Mouse (Mus musculus) myocyte (in vitro differentiated cells): ENCODE data around the gene Bckdha.

Experiments used
- E2F4 ChIP-seq: IDR thresholded peaks from one replicate; pipeline ENCODE4 v1.6.1; 2011; ENCODE audit warnings: mild to moderate bottlenecking, control low read depth, moderate library complexity; ENCODE audit not compliant: insufficient read depth
- MAX ChIP-seq: IDR thresholded peaks from one replicate; pipeline ENCODE4 v1.6.1; 2011; ENCODE audit warnings: low read depth, mild to moderate bottlenecking, control low read depth
- MYOD1 ChIP-seq, 3 experiments: IDR thresholded peaks; one replicate each; pipeline ENCODE4 v1.6.1; 2011; ENCODE audit warnings: control low read depth in 2 of 3, low read depth in 2 of 3, mild to moderate bottlenecking in 2 of 3, moderate library complexity in 1 of 3; ENCODE audit not compliant: insufficient read length in 2 of 3, control insufficient read depth in 1 of 3
- POLR2A ChIP-seq: IDR thresholded peaks from one replicate; pipeline ENCODE4 v1.6.1; 2011; ENCODE audit warnings: low read depth, mild to moderate bottlenecking, control low read depth, moderate library complexity; ENCODE audit not compliant: insufficient read length
- POLR2AphosphoS2 ChIP-seq: IDR thresholded peaks from one replicate; pipeline ENCODE4 v1.6.1; 2011; ENCODE audit warnings: low read depth, control low read depth; ENCODE audit not compliant: insufficient read length
- TCF12 ChIP-seq: IDR thresholded peaks from one replicate; pipeline ENCODE4 v1.6.1; 2011; ENCODE audit warnings: mild to moderate bottlenecking, control low read depth; ENCODE audit not compliant: poor library complexity, insufficient read depth, severe bottlenecking
- TCF3 ChIP-seq: IDR thresholded peaks from one replicate; pipeline ENCODE4 v1.6.1; 2011; ENCODE audit warnings: low read depth, control low read depth; ENCODE audit not compliant: insufficient read length
- USF1 ChIP-seq: IDR thresholded peaks from one replicate; pipeline ENCODE4 v1.6.1; 2011; ENCODE audit warnings: low read depth, mild to moderate bottlenecking, control low read depth, moderate library complexity

DNA sequence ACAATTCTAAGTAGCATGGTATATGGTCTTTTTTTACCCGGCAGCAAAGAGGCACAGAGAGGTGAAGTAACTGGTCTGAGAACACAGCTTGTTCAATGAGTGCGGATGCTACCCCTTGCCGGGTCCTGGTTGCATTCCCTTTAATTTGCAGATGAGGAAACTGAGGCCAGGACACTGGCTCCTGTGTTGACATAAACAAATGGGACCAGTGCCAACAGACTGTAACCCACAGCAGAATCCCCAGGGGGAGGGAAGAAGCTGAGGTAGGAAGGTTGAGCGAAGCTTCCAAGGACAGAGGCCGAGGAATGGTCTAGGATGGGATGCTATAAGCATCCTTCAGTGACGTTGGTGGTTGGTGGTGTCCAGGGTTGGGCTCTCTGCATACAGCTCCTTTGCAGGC, 16.6 kb upstream of the Bckdha start:
- TF ChIP-seq TCF12 (no peak), POLR2A (no peak), MAX (no peak), MYOD1 (IDR thresholded peaks at IDR 0.05; ENCODE audit: control insufficient read depth in 1 of 3, insufficient read length in 2 of 3, low read depth in 2 of 3) (no peak), USF1 (no peak), TCF3 (no peak), POLR2AphosphoS2 (no peak), E2F4 (no peak)
